Mouse (Mus musculus) intestine, embryonic 16.5 days (tissue): Measurements from ENCODE around the gene Pcgf1. TPM values are rescaled to one million over a fixed set of nuclear protein-coding genes. Genes with fewer than 3 reads are reported as not detected.

Source experiments
- ATAC-seq: fragments of 200-750 bp; cut with Nextera tagmentation; 2 replicates; pipeline ENCODE4 v1.8.0; 2017; ENCODE audit warnings: moderate TSS enrichment, moderate library complexity
- H3K27ac ChIP-seq: fragments of 300-500 bp; sonication (generic); 2 replicates; pipeline ENCODE4 v1.5.1; 2014; ENCODE audit warnings: mild to moderate bottlenecking, low read length
- H3K27me3 ChIP-seq: fragments of 300-500 bp; sonication (generic); replicated peaks from 2 replicates; pipeline ENCODE4 v1.6.1; 2014; ENCODE audit warnings: low read length, control low read depth, mixed read lengths; ENCODE audit not compliant: control insufficient read depth, insufficient read depth
- H3K36me3 ChIP-seq: fragments of 300-500 bp; sonication (generic); 2 replicates; pipeline ENCODE4 v1.6.1; 2014; ENCODE audit warnings: low read length, control low read depth; ENCODE audit not compliant: control insufficient read depth, insufficient read depth
- H3K4me1 ChIP-seq: fragments of 300-500 bp; sonication (generic); 2 replicates; pipeline ENCODE4 v1.6.1; 2014; ENCODE audit warnings: low read length, control low read depth, mixed read lengths; ENCODE audit not compliant: control insufficient read depth, insufficient read depth
- H3K4me2 ChIP-seq: fragments of 300-500 bp; sonication (generic); 2 replicates; pipeline ENCODE4 v1.6.1; 2014; ENCODE audit warnings: low read depth, low read length, control low read depth
- H3K4me3 ChIP-seq: fragments of 300-500 bp; sonication (generic); 2 replicates; pipeline ENCODE4 v1.5.1; 2014; ENCODE audit warnings: mild to moderate bottlenecking, low read length
- H3K9ac ChIP-seq: fragments of 300-500 bp; sonication (generic); 2 replicates; pipeline ENCODE4 v1.6.1; 2014; ENCODE audit warnings: low read depth, low read length
- H3K9me3 ChIP-seq: fragments of 300-500 bp; sonication (generic); 2 replicates; pipeline ENCODE4 v1.6.1; 2016; ENCODE audit warnings: low read length, control low read depth; ENCODE audit not compliant: control insufficient read depth
- WGBS: fragments of 180-500 bp; shearing (Covaris S2); extraction: QIAGEN DNeasy Blood & Tissue Kit; methylation state at CpG from one replicate; pipeline ENCODE4 v1.1.7; 2014; 5-methylcytosine and 5-hydroxymethylcytosine counted together
- polyA plus RNA-seq: library from polyadenylated mRNA; unstranded; fragments of >200 nt; fragmentation: Nextera tagmentation; extraction: Ambion mirVana; gene quantifications from 2 replicates; pipeline ENCODE4 v1.2.1, GENCODE M21; 2015

The Pcgf1 gene
- polyA plus RNA-seq, 1 experiment from 2014 or later = 29.7 TPM

- Histone ChIP-seq H3K4me3 (no peak overlapping the region), H3K9ac (peak overlapping the region; percentile 81; the same call in 1 of the 2 replicates), H3K27ac (no peak overlapping the region), H3K36me3 (no peaks in the 10 kb centered on the region; the same call in 1 of the 2 replicates), H3K9me3 (no peaks in the 10 kb centered on the region), H3K4me1 (peaks cover 41% of the 10 kb centered on the region), H3K4me2 (no peak overlapping the region), H3K27me3 (no peaks in the 10 kb centered on the region)
- WGBS = 78% methylated on average over 14 of the region's 14 CpGs
- no peak for ATAC-seq
These were observed 41.4 kb downstream of the Pcgf1 start for GRCm38 (mm10) chr6:83118825-83119733.

- Histone ChIP-seq H3K27ac (no peak overlapping the region), H3K36me3 (no peaks in the 10 kb centered on the region; the same call in 1 of the 2 replicates), H3K4me2 (peak overlapping the region; percentile 90; the same call in 1 of the 2 replicates), H3K4me3 (peak overlapping the region; percentile 74; the same call in 1 of the 2 replicates), H3K4me1 (peaks cover 41% of the 10 kb centered on the region), H3K9me3 (no peaks in the 10 kb centered on the region), H3K27me3 (no peaks in the 10 kb centered on the region), H3K9ac (peak overlapping the region; percentile 81; the same call in 1 of the 2 replicates)
- WGBS = 76% methylated on average over 7 of the region's 7 CpGs
- ATAC-seq = no peak
These were observed 42.0 kb downstream of the Pcgf1 start for GRCm38 (mm10) chr6:83119734-83120051.

GRCm38 (mm10) chr6:83120930-83121862 is 43.5 kb downstream of the Pcgf1 start, which contains the start of gene Wbp1:
TSS of gene Wbp1 (minus strand) at chr6:83121559.
- no peaks in the 10 kb centered on the region for H3K27me3 ChIP-seq
- peak within 1 kb of the TSS; percentile 96 for H3K27ac ChIP-seq
- H3K4me3 ChIP-seq = peak within 1 kb of the TSS; percentile 74
- peak; percentile 94 for ATAC-seq
- H3K36me3 ChIP-seq = no peaks in the 10 kb centered on the region; the same call in 1 of the 2 replicates
- WGBS = under 1% methylated on average over 38 of the region's 38 CpGs
- peak within 1 kb of the TSS; percentile 89 for H3K9ac ChIP-seq
- no peaks in the 10 kb centered on the region for H3K9me3 ChIP-seq
- H3K4me1 ChIP-seq = peaks cover 36% of the 10 kb centered on the region
- H3K4me2 ChIP-seq = peak within 1 kb of the TSS; percentile 99

GRCm38 (mm10) chr6:83121863-83122710 is 44.4 kb downstream of the Pcgf1 start:
- H3K4me3 ChIP-seq = peak overlapping the region; percentile 74
- 1% methylated on average over 44 of the region's 52 CpGs for WGBS
- peak overlapping the region; percentile 89 for H3K9ac ChIP-seq
- H3K27ac ChIP-seq = peak overlapping the region; percentile 96
- no peaks in the 10 kb centered on the region for H3K9me3 ChIP-seq
- H3K4me2 ChIP-seq = peak overlapping the region; percentile 99
- no peaks in the 10 kb centered on the region; the same call in 1 of the 2 replicates for H3K36me3 ChIP-seq
- no peak; the same call in 1 of the 2 replicates for ATAC-seq
- no peaks in the 10 kb centered on the region for H3K27me3 ChIP-seq
- peaks cover 31% of the 10 kb centered on the region for H3K4me1 ChIP-seq

GRCm38 (mm10) chr6:83122961-83123360 is 45.3 kb downstream of the Pcgf1 start:
- no peak for ATAC-seq
- Histone ChIP-seq H3K9ac (no peak overlapping the region), H3K4me1 (peaks cover 31% of the 10 kb centered on the region), H3K36me3 (no peaks in the 10 kb centered on the region; the same call in 1 of the 2 replicates), H3K27me3 (no peaks in the 10 kb centered on the region), H3K27ac (no peak overlapping the region), H3K9me3 (no peaks in the 10 kb centered on the region), H3K4me2 (no peak overlapping the region), H3K4me3 (no peak overlapping the region)
- 86% methylated on average over 5 of the region's 5 CpGs for WGBS

GRCm38 (mm10) chr6:83124851-83125312 is 47.2 kb downstream of the Pcgf1 start:
- Histone ChIP-seq H3K4me3 (peak overlapping the region; percentile 75), H3K27me3 (no peaks in the 10 kb centered on the region), H3K4me1 (peaks cover 30% of the 10 kb centered on the region), H3K9ac (peak overlapping the region; percentile 84), H3K9me3 (no peaks in the 10 kb centered on the region), H3K4me2 (peak overlapping the region; percentile 62), H3K36me3 (no peaks in the 10 kb centered on the region), H3K27ac (peak overlapping the region; percentile 53)
- peak; percentile 7 for ATAC-seq
- WGBS = under 1% methylated on average over 30 of the region's 30 CpGs

GRCm38 (mm10) chr6:83125331-83125730 is 47.7 kb downstream of the Pcgf1 start, which contains the start of gene Ino80b:
TSS of gene Ino80b (minus strand) at chr6:83125431.
- H3K9ac ChIP-seq = peak within 1 kb of the TSS; percentile 84
- WGBS = 23% methylated on average over 5 of the region's 5 CpGs
- H3K27ac ChIP-seq = peak within 1 kb of the TSS; percentile 53
- H3K9me3 ChIP-seq = no peaks in the 10 kb centered on the region
- ATAC-seq = no peak
- H3K36me3 ChIP-seq = no peaks in the 10 kb centered on the region
- peak within 1 kb of the TSS; percentile 62 for H3K4me2 ChIP-seq
- H3K4me1 ChIP-seq = peaks cover 25% of the 10 kb centered on the region
- no peaks in the 10 kb centered on the region for H3K27me3 ChIP-seq
- peak within 1 kb of the TSS; percentile 75 for H3K4me3 ChIP-seq

GRCm38 (mm10) chr6:83127419-83127818 is 49.8 kb downstream of the Pcgf1 start:
- no peak for ATAC-seq
- 94% methylated on average over 5 of the region's 5 CpGs for WGBS
- H3K9ac ChIP-seq = no peak overlapping the region
- peaks cover 29% of the 10 kb centered on the region for H3K4me1 ChIP-seq
- H3K36me3 ChIP-seq = no peaks in the 10 kb centered on the region
- no peak overlapping the region for H3K27ac ChIP-seq
- no peak overlapping the region for H3K4me2 ChIP-seq
- no peak overlapping the region for H3K4me3 ChIP-seq
- H3K27me3 ChIP-seq = no peaks in the 10 kb centered on the region
- H3K9me3 ChIP-seq = no peaks in the 10 kb centered on the region
